Comparison of ENCODE assay signal across 19 mouse cellular contexts in genomic region chr15:84762712-84763422, GRCm38 (mm10). TPM values are rescaled to one million over a fixed set of nuclear protein-coding genes. Genes with fewer than 3 reads are reported as not detected.
DNase-seq lines count a peak whose midpoint lies in the region; ATAC-seq and TF ChIP-seq lines count a peak whose summit lies in the region.
"Had no signal": no experiment of that assay in that cellular context is flagged by ENCODE, and none has a peak within 500 bp of the region (broad histone marks: within the 10 kb centered on the region; RNA-seq: fewer than 3 reads in every experiment).

No protein-coding gene starts in this region.

- no peaks in the 10 kb centered on the region for H3K27me3 ChIP-seq in kidney, embryonic 15.5 days
- peaks cover 5% of the 10 kb centered on the region for H3K27me3 ChIP-seq in hindbrain, embryonic 10.5 days (ENCODE audit: insufficient read depth, poor library complexity, severe bottlenecking)
- no peaks in the 10 kb centered on the region for H3K27me3 ChIP-seq in hindbrain, embryonic 14.5 days (ENCODE audit: control insufficient read depth, insufficient read depth, low read length)
- H3K27me3 ChIP-seq in midbrain, embryonic 15.5 days (replicated peaks) = peaks cover 5% of the 10 kb centered on the region; the same call in 1 of the 2 replicates

- H3K4me1 ChIP-seq in kidney, embryonic 15.5 days = peaks cover 19% of the 10 kb centered on the region
- H3K4me1 ChIP-seq in hindbrain, embryonic 10.5 days (replicated peaks) = peaks cover 23% of the 10 kb centered on the region
- H3K4me1 ChIP-seq in hindbrain, embryonic 14.5 days (replicated peaks; ENCODE audit: control insufficient read depth, insufficient read depth, low read length) = peaks cover 9% of the 10 kb centered on the region
- H3K4me1 ChIP-seq in midbrain, embryonic 15.5 days = peaks cover 19% of the 10 kb centered on the region
- H3K4me1 ChIP-seq: liver, embryonic 15.5 days had no signal

- no peak for TF ChIP-seq CTCF in left cerebral cortex, adult 2 months (IDR thresholded peaks at IDR 0.05)

- no peak overlapping the region for H3K9ac ChIP-seq in kidney, embryonic 15.5 days
- no peak overlapping the region for H3K9ac ChIP-seq in hindbrain, embryonic 14.5 days
- no peak overlapping the region for H3K9ac ChIP-seq in midbrain, embryonic 15.5 days
- H3K9ac ChIP-seq: liver, embryonic 15.5 days had no signal

- peak overlapping the region; percentile 64 for H3K27ac ChIP-seq in kidney, embryonic 15.5 days
- H3K27ac ChIP-seq in hindbrain, embryonic 10.5 days = peak overlapping the region; percentile 53
- no peak overlapping the region; the same call in 1 of the 2 replicates for H3K27ac ChIP-seq in hindbrain, embryonic 14.5 days
- H3K27ac ChIP-seq in midbrain, embryonic 15.5 days = no peak overlapping the region
- no peak overlapping the region for H3K27ac ChIP-seq in left cerebral cortex, adult 2 months
- H3K27ac ChIP-seq: liver, embryonic 15.5 days; stomach, postnatal 0 days had no signal

- H3K9me3 ChIP-seq in kidney, embryonic 15.5 days (replicated peaks) = no peaks in the 10 kb centered on the region
- no peaks in the 10 kb centered on the region for H3K9me3 ChIP-seq in hindbrain, embryonic 10.5 days
- H3K9me3 ChIP-seq in hindbrain, embryonic 14.5 days (ENCODE audit: control insufficient read depth, low read length) = no peaks in the 10 kb centered on the region
- no peaks in the 10 kb centered on the region for H3K9me3 ChIP-seq in midbrain, embryonic 15.5 days
- H3K9me3 ChIP-seq: liver, embryonic 15.5 days; megakaryocyte, embryonic 14.5 days had no signal

- no peak overlapping the region for H3K4me3 ChIP-seq in kidney, embryonic 15.5 days (replicated peaks)
- H3K4me3 ChIP-seq in hindbrain, embryonic 10.5 days = no peak overlapping the region
- no peak overlapping the region for H3K4me3 ChIP-seq in hindbrain, embryonic 14.5 days (replicated peaks; ENCODE audit: low read length)
- H3K4me3 ChIP-seq in midbrain, embryonic 15.5 days = no peak overlapping the region
- H3K4me3 ChIP-seq in left cerebral cortex, adult 2 months = no peak overlapping the region
- H3K4me3 ChIP-seq: liver, embryonic 15.5 days; megakaryocyte, embryonic 14.5 days had no signal

- ATAC-seq in kidney, embryonic 15.5 days (replicated peaks; ENCODE audit: low FRiP score) = peak; percentile 57
- ATAC-seq in hindbrain, embryonic 14.5 days (ENCODE audit: low FRiP score) = 0 out of 2 replicates have a peak, but pooled peaks have one; percentile 50
- 0 out of 2 replicates have a peak, but pooled peaks have one; percentile 37 for ATAC-seq in midbrain, embryonic 15.5 days (replicated peaks)
- ATAC-seq: forebrain, embryonic 14.5 days had no signal

- intact Hi-C loops in left cerebral cortex, adult 2 months (cut with DNase I) = no loop called here

- 59% methylated on average over 8 of the region's 8 CpGs for WGBS in kidney, embryonic 15.5 days
- WGBS in hindbrain, embryonic 10.5 days = 69% methylated on average over 8 of the region's 8 CpGs
- 34% methylated on average over 8 of the region's 8 CpGs for WGBS in hindbrain, embryonic 14.5 days
- WGBS in midbrain, embryonic 15.5 days = 46% methylated on average over 8 of the region's 8 CpGs

- H3K36me3 ChIP-seq in kidney, embryonic 15.5 days = no peaks in the 10 kb centered on the region
- H3K36me3 ChIP-seq in hindbrain, embryonic 10.5 days = no peaks in the 10 kb centered on the region
- H3K36me3 ChIP-seq in hindbrain, embryonic 14.5 days (replicated peaks; ENCODE audit: control insufficient read depth, insufficient read depth) = no peaks in the 10 kb centered on the region
- no peaks in the 10 kb centered on the region for H3K36me3 ChIP-seq in midbrain, embryonic 15.5 days (replicated peaks)
- H3K36me3 ChIP-seq: liver, embryonic 15.5 days had no signal

- no peak overlapping the region for H3K4me2 ChIP-seq in kidney, embryonic 15.5 days
- no peak overlapping the region for H3K4me2 ChIP-seq in hindbrain, embryonic 14.5 days (replicated peaks)
- no peak overlapping the region for H3K4me2 ChIP-seq in midbrain, embryonic 15.5 days
- H3K4me2 ChIP-seq: liver, embryonic 15.5 days had no signal

- DNase-seq in kidney, postnatal 4 days = no peak
- no peak for DNase-seq in hindbrain, embryonic 10.5 days (ENCODE audit: low spot score)
- DNase-seq in hindbrain, embryonic 14.5 days (ENCODE audit: low spot score) = peak; percentile 45
- DNase-seq in layer of hippocampus, postnatal 25 days (ENCODE audit: extremely low spot score in 1 of 2, low spot score in 1 of 2) = no peak
- no peak for DNase-seq in left cerebral cortex, adult 2 months (ENCODE audit: extremely low spot score in 1 of 2, low spot score in 2 of 2)
- no peak for DNase-seq in layer of hippocampus, adult 18-20 months (ENCODE audit: low spot score in 2 of 2)
- DNase-seq: adrenal gland, postnatal 36 days; cerebellum, adult 9-11 months; heart, postnatal 4 days; kidney, adult 11 months; lung, postnatal 14 days; thymus, postnatal 36 days had no signal

RNA-seq across cellular contexts. Expression of gene Arhgap8, which starts 43.0 kb away (rescaled TPM):
- 7.9 and 10.3 TPM in 2 replicates for polyA plus RNA-seq in kidney, embryonic 15.5 days (2015; fragmentation: Nextera tagmentation; extraction: Ambion mirVana)
- polyA plus RNA-seq in hindbrain, embryonic 10.5 days (2016; fragmentation: Nextera tagmentation; extraction: Ambion mirVana) = 3.5 and 3.8 TPM in 2 replicates
- polyA plus RNA-seq in hindbrain, embryonic 14.5 days (2014; fragmentation: Nextera tagmentation; extraction: Ambion mirVana) = 0.87 and 1.0 TPM in 2 replicates
- 0.59 and 0.73 TPM in 2 replicates for polyA plus RNA-seq in midbrain, embryonic 15.5 days (2015; fragmentation: Nextera tagmentation; extraction: Ambion mirVana)
- total RNA-seq in layer of hippocampus, postnatal 25 days (2021) = under 1 TPM; 0.25 to 0.33 TPM
- total RNA-seq in left cerebral cortex, adult 2 months (2021) = not detected
- under 1 TPM in 1 of 2 experiments, not detected in 1; 0.52 TPM for total RNA-seq in layer of hippocampus, adult 18-20 months (2021)
- total RNA-seq: granulocyte monocyte progenitor cell, adult 5-6 weeks had no signal

Comparison
In these comparisons a context has a peak if more than half of its experiments do, and no peak if none do; other contexts are left out.
1. H3K27ac ChIP-seq: peak in kidney, embryonic 15.5 days (single experiment) and hindbrain, embryonic 10.5 days (single experiment); none in hindbrain, embryonic 14.5 days (single experiment), midbrain, embryonic 15.5 days (single experiment) and left cerebral cortex, adult 2 months (single experiment).
2. Peak in every context shown above with its lines, with median percentiles within 50 percentile points of each other: ATAC-seq.